Mouse (Mus musculus) forebrain, embryonic 10.5 days (tissue): ENCODE data around the gene Noct. TPM values are rescaled to one million over a fixed set of nuclear protein-coding genes. Genes with fewer than 3 reads are reported as not detected.

Source experiments
- DNase-seq: peaks from one replicate; pipeline ENCODE4 v3.0.0-alpha.2; 2017; ENCODE audit warnings: low spot score; ENCODE audit errors: extremely low spot score
- H3K27ac ChIP-seq: fragments of 300-500 bp; sonication (generic); 2 replicates; pipeline ENCODE4 v1.5.1; 2016; ENCODE audit warnings: mild to moderate bottlenecking
- H3K27me3 ChIP-seq: fragments of 300-500 bp; sonication (generic); 2 replicates; pipeline ENCODE4 v1.6.1; 2016; ENCODE audit warnings: mild to moderate bottlenecking; ENCODE audit not compliant: poor library complexity, severe bottlenecking
- H3K36me3 ChIP-seq: fragments of 300-500 bp; sonication (generic); replicated peaks from 2 replicates; pipeline ENCODE4 v1.6.1; 2016; ENCODE audit warnings: mild to moderate bottlenecking, moderate library complexity
- H3K4me1 ChIP-seq: fragments of 300-500 bp; sonication (generic); 2 replicates; pipeline ENCODE4 v1.6.1; 2016
- H3K4me3 ChIP-seq: fragments of 300-500 bp; sonication (generic); 2 replicates; pipeline ENCODE4 v1.5.1; 2016; ENCODE audit warnings: mild to moderate bottlenecking, moderate library complexity
- H3K9me3 ChIP-seq: fragments of 300-500 bp; sonication (generic); 2 replicates; pipeline ENCODE4 v1.6.1; 2016; ENCODE audit warnings: mild to moderate bottlenecking, moderate library complexity
- WGBS: fragments of 180-500 bp; shearing (Covaris S2); methylation state at CpG from one replicate; pipeline ENCODE4 v1.1.7; 2016; 5-methylcytosine and 5-hydroxymethylcytosine counted together
- polyA plus RNA-seq: library from polyadenylated mRNA; unstranded; fragments of >200 nt; fragmentation: Nextera tagmentation; extraction: Ambion mirVana; gene quantifications from 2 replicates; pipeline ENCODE4 v1.2.1, GENCODE M21; 2016

Noct gene
- polyA plus RNA-seq, 1 experiment from 2014 or later: 11.2 TPM

DNA sequence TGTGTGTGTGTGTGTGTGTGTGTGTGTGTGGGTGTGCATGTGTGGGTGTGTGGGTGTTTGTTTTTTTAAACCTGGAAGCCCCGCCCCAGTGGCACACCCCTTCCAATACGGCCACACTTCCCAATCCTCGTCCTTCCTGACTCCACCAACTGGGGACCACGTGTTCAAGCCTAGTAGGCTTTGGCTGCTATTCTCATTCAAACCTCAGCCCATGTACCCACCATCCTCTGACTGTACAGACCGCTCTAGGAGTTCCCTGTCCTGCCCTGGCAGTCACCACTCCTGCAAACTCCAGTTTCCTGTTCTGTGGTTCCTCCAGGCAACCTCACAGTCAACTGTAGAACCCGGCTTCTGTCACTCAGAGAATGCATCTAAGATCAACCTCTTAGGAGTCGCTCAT lies 14.3 kb downstream of the Noct start:
- Histone ChIP-seq H3K27me3 (no peaks in the 10 kb centered on the region), H3K36me3 (peaks cover 14% of the 10 kb centered on the region), H3K9me3 (no peaks in the 10 kb centered on the region), H3K4me1 (peaks cover 16% of the 10 kb centered on the region), H3K4me3 (no peak overlapping the region), H3K27ac (no peak overlapping the region)
- DNase-seq: no peak
- WGBS: 95% methylated on average over 7 of the region's 7 CpGs

DNA sequence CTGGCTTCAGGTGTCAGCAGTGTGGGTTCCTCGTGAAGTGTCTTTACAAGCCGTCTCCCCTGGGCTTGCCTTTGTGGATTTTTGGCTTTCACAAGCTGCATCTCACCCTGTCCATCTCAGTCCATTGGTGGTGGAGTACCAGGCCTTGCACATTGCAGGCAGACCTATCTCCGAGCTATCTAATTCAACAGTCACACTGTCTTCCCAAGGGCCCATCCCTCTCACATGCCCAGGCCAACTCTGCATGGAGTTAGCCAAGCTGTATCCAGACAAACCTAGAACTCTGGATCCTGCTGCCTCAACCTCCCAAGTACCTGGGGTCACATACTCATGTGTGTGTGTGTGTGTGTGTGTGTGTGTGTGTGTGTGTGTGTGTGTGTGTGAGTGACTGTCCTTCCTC lies 15.3 kb downstream of the Noct start:
- WGBS: 97% methylated on average over 3 of the region's 3 CpGs

DNA sequence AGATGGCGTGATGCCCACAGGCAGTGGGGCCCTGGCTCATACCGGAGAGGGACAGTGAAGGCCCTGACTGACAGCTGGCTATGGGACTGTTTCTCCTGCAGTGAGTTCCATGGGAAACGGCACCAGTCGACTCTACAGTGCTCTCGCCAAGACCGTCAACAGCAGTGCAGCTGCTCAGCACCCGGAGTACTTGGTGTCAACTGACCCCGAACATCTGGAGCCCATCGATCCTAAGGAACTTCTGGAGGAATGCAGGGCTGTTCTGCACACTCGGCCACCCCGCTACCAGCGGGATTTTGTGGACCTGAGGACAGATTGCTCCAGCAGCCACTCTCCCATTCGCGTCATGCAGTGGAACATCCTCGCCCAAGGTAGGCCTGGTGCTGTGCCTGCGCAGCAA lies 23.5 kb downstream of the Noct start:
- no peaks in the 10 kb centered on the region for H3K4me1 ChIP-seq
- no peaks in the 10 kb centered on the region for H3K9me3 ChIP-seq
- H3K4me3 ChIP-seq: no peak overlapping the region
- 87% methylated on average over 16 of the region's 16 CpGs for WGBS
- peaks cover 71% of the 10 kb centered on the region for H3K36me3 ChIP-seq
- H3K27me3 ChIP-seq: no peaks in the 10 kb centered on the region
- no peak overlapping the region for H3K27ac ChIP-seq
- DNase-seq: no peak

More for the DNA sequence above, 15.3 kb downstream of the Noct start:
- no peak for DNase-seq
- H3K27me3 ChIP-seq: no peaks in the 10 kb centered on the region
- peaks cover 5% of the 10 kb centered on the region for H3K4me1 ChIP-seq
- no peaks in the 10 kb centered on the region for H3K9me3 ChIP-seq
- no peak overlapping the region for H3K27ac ChIP-seq
- H3K4me3 ChIP-seq: no peak overlapping the region
- peaks cover 14% of the 10 kb centered on the region for H3K36me3 ChIP-seq

DNA sequence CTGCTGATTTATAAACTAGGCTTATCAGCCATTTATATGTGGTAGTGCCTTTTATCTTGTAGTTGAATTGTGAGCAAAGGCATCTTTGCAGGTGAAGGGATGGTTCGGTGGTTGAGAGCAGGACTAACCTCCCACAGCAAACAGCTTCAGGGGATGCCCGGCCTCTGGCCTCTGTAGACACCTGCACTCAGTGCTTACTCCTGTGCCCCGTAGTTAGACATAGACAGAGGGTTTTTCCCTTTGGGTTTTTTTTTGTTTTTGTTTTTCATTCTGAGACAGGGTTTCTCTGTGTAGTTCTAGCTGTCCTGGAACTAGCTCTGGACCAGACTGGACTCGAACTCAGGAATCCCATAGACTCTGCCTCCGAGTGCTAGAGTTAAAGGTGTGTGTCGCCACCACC lies 24.4 kb downstream of the Noct start:
- Histone ChIP-seq H3K36me3 (peaks cover 80% of the 10 kb centered on the region), H3K27me3 (no peaks in the 10 kb centered on the region)
- WGBS: 94% methylated on average over 6 of the region's 6 CpGs

DNA sequence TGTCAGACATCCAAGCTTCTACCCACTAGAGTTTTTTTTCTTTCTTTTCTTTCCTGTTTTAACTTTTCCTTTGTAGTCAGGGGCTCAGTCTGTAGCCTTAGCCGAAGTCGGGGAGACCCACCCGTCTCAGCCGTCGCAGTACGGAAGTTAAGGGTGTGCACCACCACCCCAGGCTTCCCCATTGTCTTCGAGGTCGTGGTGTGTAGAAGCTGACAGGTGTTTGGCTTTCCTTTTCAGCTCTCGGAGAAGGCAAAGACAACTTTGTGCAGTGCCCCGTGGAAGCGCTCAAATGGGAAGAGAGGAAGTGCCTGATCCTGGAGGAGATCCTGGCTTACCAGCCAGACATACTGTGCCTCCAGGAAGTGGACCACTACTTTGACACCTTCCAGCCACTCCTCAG lies 25.2 kb downstream of the Noct start:
- no peak overlapping the region for H3K27ac ChIP-seq
- no peak for DNase-seq
- no peak overlapping the region for H3K4me3 ChIP-seq
- no peaks in the 10 kb centered on the region for H3K4me1 ChIP-seq
- H3K36me3 ChIP-seq: peaks cover 89% of the 10 kb centered on the region
- no peaks in the 10 kb centered on the region for H3K9me3 ChIP-seq
- no peaks in the 10 kb centered on the region for H3K27me3 ChIP-seq
- 94% methylated on average over 11 of the region's 11 CpGs for WGBS

More for the DNA sequence above, 24.4 kb downstream of the Noct start:
- DNase-seq: no peak
- Histone ChIP-seq H3K4me3 (no peak overlapping the region), H3K4me1 (no peaks in the 10 kb centered on the region), H3K9me3 (no peaks in the 10 kb centered on the region), H3K27ac (no peak overlapping the region)

DNA sequence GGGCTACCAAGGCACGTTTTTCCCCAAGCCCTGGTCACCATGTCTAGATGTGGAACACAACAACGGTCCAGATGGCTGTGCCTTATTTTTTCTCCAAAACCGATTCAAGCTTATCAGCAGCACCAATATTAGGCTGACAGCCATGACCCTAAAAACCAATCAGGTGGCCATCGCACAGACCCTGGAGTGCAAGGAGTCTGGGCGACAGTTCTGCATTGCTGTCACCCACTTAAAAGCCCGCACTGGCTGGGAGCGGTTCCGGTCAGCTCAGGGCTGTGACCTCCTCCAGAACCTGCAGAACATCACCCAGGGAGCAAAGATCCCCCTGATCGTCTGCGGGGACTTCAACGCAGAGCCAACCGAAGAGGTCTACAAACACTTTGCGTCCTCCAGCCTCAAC lies 25.6 kb downstream of the Noct start:
- WGBS: 96% methylated on average over 13 of the region's 13 CpGs
- H3K27me3 ChIP-seq: no peaks in the 10 kb centered on the region
- H3K4me1 ChIP-seq: no peaks in the 10 kb centered on the region
- no peak for DNase-seq
- H3K9me3 ChIP-seq: no peaks in the 10 kb centered on the region
- no peak overlapping the region for H3K27ac ChIP-seq
- peaks cover 93% of the 10 kb centered on the region for H3K36me3 ChIP-seq
- H3K4me3 ChIP-seq: no peak overlapping the region

DNA sequence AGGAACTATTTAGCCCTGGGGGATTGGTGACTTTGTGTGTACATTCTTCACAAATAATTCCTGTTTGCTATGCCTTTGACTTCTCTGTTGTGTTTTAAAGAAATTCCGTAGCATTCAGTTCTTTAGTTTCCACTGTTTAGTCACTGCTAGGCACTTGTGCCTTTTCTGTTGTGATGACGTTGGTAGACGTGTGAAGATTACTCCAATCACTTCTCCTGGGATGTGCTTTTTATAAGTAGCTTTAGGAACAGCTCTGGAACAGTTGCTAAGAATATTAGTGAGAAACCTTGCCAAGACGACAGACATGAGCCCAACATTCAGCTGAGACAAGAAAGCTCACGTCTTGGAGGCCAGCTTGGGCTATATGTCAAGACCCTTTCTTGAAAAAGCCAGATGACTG lies 26.8 kb downstream of the Noct start:
- H3K27me3 ChIP-seq: no peaks in the 10 kb centered on the region
- H3K4me1 ChIP-seq: no peaks in the 10 kb centered on the region
- no peaks in the 10 kb centered on the region for H3K9me3 ChIP-seq
- H3K4me3 ChIP-seq: no peak overlapping the region
- H3K27ac ChIP-seq: no peak overlapping the region
- DNase-seq: no peak
- H3K36me3 ChIP-seq: peaks cover 95% of the 10 kb centered on the region
- 90% methylated on average over 5 of the region's 5 CpGs for WGBS

DNA sequence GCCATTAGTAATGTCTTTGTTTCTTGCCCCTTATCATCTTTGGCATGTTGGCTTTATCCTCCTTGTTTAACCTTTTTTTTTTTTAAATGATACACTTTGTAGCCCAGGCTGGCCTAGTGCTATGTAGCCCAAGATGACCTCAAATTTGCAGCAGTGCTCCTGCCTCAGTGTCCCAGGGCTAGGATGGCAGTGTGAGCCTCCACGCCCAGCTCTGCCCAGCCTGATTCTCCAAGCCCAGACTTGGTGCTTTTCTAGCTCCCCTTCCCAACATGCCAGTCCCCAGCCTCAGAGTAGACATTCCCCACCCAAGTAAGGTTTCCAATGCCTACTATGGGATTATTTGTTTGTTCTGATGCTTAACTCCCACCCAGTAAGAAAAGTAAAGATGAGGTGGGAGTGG lies 28.0 kb downstream of the Noct start:
- Histone ChIP-seq H3K27ac (no peak overlapping the region), H3K9me3 (no peaks in the 10 kb centered on the region), H3K27me3 (no peaks in the 10 kb centered on the region), H3K4me3 (no peak overlapping the region), H3K4me1 (no peaks in the 10 kb centered on the region), H3K36me3 (peaks cover 100% of the 10 kb centered on the region)
- WGBS: 96% methylated on average over 1 of the region's 1 CpGs
- DNase-seq: no peak

DNA sequence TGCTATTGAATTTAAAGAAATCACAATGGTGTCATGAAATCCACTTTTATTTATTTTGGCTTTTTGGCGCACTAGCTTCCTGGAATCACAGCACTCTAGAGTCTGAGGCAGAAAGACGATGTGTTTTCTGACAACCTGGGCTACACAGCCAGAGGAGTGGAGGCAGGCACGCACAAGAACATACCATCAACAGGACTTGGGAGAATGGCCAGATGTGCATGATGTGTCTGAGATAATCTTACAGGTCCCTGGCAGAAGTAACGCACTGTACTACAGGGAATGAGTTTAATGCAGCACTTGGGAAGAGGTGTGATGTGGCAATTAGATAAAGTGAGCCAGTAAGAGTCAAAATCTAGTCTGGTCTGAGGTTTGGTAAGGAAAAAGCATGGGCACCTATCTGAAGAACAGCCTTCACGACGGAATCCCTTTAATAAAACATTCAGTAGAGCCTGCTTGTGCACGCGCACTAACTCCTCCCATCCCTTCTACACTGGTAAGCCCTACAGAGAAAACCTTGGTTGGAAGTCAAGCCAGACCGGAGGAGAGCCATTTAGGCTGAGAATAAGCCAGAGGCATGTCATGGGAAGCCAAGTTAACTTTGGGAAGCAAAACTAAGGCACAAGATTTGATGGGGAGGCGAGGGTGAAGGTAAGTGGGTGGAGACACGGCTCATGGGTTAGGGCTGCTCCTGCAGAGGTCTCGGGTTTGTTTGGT lies 28.6 kb downstream of the Noct start:
- Histone ChIP-seq H3K36me3 (peaks cover 100% of the 10 kb centered on the region), H3K27me3 (no peaks in the 10 kb centered on the region), H3K4me3 (no peak overlapping the region), H3K4me1 (no peaks in the 10 kb centered on the region), H3K27ac (no peak overlapping the region), H3K9me3 (no peaks in the 10 kb centered on the region)
- DNase-seq: no peak
- WGBS: 94% methylated on average over 12 of the region's 12 CpGs

DNA sequence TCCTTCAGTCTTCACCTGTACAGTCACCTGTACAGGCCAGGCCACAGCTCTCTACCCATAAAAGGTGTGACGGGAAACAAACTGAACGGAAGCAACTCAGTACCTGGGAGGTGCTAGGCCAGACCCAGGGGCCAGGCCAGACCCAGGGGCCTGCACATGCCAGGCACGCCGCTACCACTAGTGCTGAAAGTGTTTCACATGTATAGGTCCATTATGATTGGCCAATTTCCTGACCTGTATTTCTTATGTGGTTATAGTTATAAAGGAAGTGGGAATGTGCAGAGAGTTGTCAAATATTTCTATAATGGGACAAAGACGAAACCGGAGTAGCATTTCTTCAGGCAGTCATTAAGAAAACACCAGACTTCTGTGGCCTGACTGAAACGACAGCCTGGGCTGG lies 30.5 kb downstream of the Noct start:
- Histone ChIP-seq H3K27me3 (no peaks in the 10 kb centered on the region), H3K4me3 (no peak overlapping the region), H3K9me3 (no peaks in the 10 kb centered on the region), H3K27ac (no peak overlapping the region), H3K4me1 (no peaks in the 10 kb centered on the region), H3K36me3 (peaks cover 99% of the 10 kb centered on the region)
- WGBS: 93% methylated on average over 7 of the region's 7 CpGs
- peak; percentile 3 for DNase-seq

DNA sequence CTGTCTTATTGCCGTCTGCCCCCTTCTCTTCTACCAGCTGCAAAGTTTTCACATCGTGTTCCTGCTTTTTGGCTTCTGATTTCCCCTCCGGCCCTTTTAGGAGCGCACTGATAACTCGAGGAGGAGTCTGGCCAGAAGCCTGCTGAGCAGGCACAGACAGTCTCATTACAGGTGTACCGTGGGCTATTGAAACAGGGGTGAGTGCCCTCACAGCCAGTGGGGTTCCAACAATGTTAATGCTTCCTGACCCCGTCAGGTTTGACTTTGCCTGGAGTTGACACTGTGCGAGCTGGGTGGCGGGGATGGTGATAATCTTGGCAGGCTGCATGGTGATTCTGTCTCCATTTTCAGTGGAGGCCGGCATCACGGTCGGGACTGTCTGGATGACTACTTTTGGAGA lies 32.2 kb downstream of the Noct start:
- DNase-seq: peak; percentile 10
- peaks cover 98% of the 10 kb centered on the region for H3K36me3 ChIP-seq
- WGBS: 89% methylated on average over 12 of the region's 12 CpGs
- no peaks in the 10 kb centered on the region for H3K27me3 ChIP-seq
- H3K9me3 ChIP-seq: no peaks in the 10 kb centered on the region
- no peak overlapping the region for H3K27ac ChIP-seq
- no peaks in the 10 kb centered on the region for H3K4me1 ChIP-seq
- no peak overlapping the region for H3K4me3 ChIP-seq

DNA sequence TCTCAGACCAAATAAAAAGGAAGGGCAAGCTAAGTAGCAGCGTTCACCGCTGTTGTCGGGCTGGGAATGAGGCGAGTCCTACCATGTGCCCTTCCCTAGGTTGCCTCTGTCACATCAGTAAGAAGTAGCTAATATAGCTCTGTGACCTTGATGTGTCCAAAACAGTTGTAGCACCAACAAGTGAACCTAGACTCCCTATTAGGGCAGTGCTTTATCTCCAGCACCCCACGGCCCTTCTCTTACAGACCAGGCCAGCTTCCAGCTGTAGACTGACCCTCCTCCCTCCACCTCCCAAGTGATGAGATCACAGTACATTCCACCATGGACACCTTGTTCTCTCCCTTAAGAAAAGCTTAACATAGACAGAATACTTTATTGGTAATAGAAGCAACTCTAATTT lies 33.8 kb downstream of the Noct start:
- H3K27me3 ChIP-seq: no peaks in the 10 kb centered on the region
- H3K36me3 ChIP-seq: peaks cover 98% of the 10 kb centered on the region
- H3K27ac ChIP-seq: no peak overlapping the region
- H3K9me3 ChIP-seq: no peaks in the 10 kb centered on the region
- H3K4me1 ChIP-seq: no peaks in the 10 kb centered on the region
- no peak overlapping the region for H3K4me3 ChIP-seq
- DNase-seq: no peak
- 92% methylated on average over 5 of the region's 5 CpGs for WGBS

DNA sequence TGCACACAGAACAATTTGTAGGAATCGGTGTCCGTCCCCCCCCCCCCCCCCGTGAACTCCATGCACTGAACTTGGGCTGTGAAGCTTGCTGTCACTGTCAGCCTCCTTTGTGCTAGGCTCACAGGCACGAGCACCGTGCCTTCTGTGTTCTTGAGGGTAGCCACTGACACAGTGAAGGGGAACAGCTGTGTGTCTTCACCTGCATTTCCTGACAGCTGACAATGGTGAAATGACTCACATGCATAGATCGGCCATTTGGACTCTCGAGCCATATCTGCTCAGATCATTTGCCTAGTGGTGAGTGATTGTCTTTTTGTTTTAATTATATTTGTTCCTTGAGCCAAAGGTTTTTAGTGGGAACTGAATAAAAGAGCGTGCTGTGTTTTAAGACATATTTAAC lies 38.7 kb downstream of the Noct start:
- WGBS: 97% methylated on average over 8 of the region's 8 CpGs
- H3K9me3 ChIP-seq: no peaks in the 10 kb centered on the region
- H3K4me1 ChIP-seq: no peaks in the 10 kb centered on the region
- no peak overlapping the region for H3K27ac ChIP-seq
- no peaks in the 10 kb centered on the region for H3K27me3 ChIP-seq
- H3K36me3 ChIP-seq: peaks cover 86% of the 10 kb centered on the region
- peak; percentile 10 for DNase-seq
- H3K4me3 ChIP-seq: no peak overlapping the region

DNA sequence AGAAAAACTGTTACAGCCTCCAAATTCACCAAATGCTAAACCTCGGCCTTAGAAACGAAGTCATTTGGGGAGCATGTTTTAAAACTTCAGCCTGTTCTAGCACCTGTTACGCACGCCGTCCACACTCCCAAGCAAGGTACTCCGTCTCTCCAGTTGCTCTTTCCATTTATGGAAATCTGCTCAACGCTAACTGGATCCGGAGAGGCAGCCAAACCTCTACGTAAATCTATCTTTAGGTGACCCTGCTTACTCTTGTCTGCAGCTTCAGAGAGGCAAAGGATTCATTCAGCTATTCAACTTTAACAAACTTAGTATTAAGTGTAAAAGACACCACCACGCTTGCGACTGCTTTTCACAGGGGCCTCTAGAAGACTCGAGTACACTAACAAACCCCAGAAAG lies 44.2 kb downstream of the Noct start:
- H3K27me3 ChIP-seq: no peaks in the 10 kb centered on the region
- peak; percentile 7 for DNase-seq
- 91% methylated on average over 12 of the region's 12 CpGs for WGBS
- no peaks in the 10 kb centered on the region for H3K4me1 ChIP-seq
- peaks cover 38% of the 10 kb centered on the region for H3K36me3 ChIP-seq
- no peak overlapping the region for H3K4me3 ChIP-seq
- no peak overlapping the region for H3K27ac ChIP-seq
- no peaks in the 10 kb centered on the region for H3K9me3 ChIP-seq
